Mouse (Mus musculus) urinary bladder, postnatal 25 days (tissue): ENCODE measurements around the gene Galk1.
A peak's percentile ranks its signal among the peaks of the same experiment; 100 is the strongest.
"Not testable (repeated sequence)": the region's sequence is repeated elsewhere in the genome, so short reads cannot be mapped to it uniquely, and the experiment has no call there.

Experiments used
- DNase-seq: peaks from one replicate; pipeline ENCODE4 v3.0.0; 2022; ENCODE audit warnings: low spot score

Gene Galk1

GRCm38 (mm10) chr11:116030898-116031845 lies 18.7 kb upstream of the Galk1 start:
- DNase-seq, result no peak

- DNase-seq, result peak; percentile 89
Observed at GRCm38 (mm10) chr11:116030088-116030897, 17.8 kb upstream of the Galk1 start, which contains the start of gene Unk. Gene Unk (plus strand): TSS chr11:116030322.

- DNase-seq, result no peak
Observed at GRCm38 (mm10) chr11:116029086-116029865, 16.8 kb upstream of the Galk1 start.

- no peak for DNase-seq
Observed at GRCm38 (mm10) chr11:116028177-116028865, 15.8 kb upstream of the Galk1 start.

- no peak for DNase-seq
Observed at GRCm38 (mm10) chr11:116027756-116028155, 15.2 kb upstream of the Galk1 start, which contains the start of gene H3f3b. Gene H3f3b (minus strand): TSS chr11:116027962.

- no peak for DNase-seq
Observed at GRCm38 (mm10) chr11:116025056-116025845, 12.7 kb upstream of the Galk1 start.

- peak; percentile 95 for DNase-seq
Observed at GRCm38 (mm10) chr11:116024356-116024808, 11.9 kb upstream of the Galk1 start.

GRCm38 (mm10) chr11:116023771-116024355 lies 11.3 kb upstream of the Galk1 start:
- DNase-seq, result peak; percentile 74

GRCm38 (mm10) chr11:116023074-116023770 lies 10.7 kb upstream of the Galk1 start:
- DNase-seq, result not testable (repeated sequence)

GRCm38 (mm10) chr11:116022256-116022780 lies 9.8 kb upstream of the Galk1 start:
- DNase-seq, result no peak

GRCm38 (mm10) chr11:116021328-116022220 lies 9.1 kb upstream of the Galk1 start:
- no peak for DNase-seq

GRCm38 (mm10) chr11:116020519-116020922 lies 8.0 kb upstream of the Galk1 start:
- DNase-seq, result no peak

GRCm38 (mm10) chr11:116019976-116020411 lies 7.5 kb upstream of the Galk1 start:
- DNase-seq, result no peak

GRCm38 (mm10) chr11:116019360-116019791 lies 6.9 kb upstream of the Galk1 start:
- DNase-seq, result no peak

- DNase-seq, result not testable (repeated sequence)
Observed at GRCm38 (mm10) chr11:116018867-116019266, 6.3 kb upstream of the Galk1 start.

GRCm38 (mm10) chr11:116018106-116018505 lies 5.6 kb upstream of the Galk1 start:
- DNase-seq, result no peak

- DNase-seq, result no peak
Observed at GRCm38 (mm10) chr11:116014821-116015220, 2.3 kb upstream of the Galk1 start.
